ENCODE assay signal across 8 mouse cellular contexts in the genomic region with DNA sequence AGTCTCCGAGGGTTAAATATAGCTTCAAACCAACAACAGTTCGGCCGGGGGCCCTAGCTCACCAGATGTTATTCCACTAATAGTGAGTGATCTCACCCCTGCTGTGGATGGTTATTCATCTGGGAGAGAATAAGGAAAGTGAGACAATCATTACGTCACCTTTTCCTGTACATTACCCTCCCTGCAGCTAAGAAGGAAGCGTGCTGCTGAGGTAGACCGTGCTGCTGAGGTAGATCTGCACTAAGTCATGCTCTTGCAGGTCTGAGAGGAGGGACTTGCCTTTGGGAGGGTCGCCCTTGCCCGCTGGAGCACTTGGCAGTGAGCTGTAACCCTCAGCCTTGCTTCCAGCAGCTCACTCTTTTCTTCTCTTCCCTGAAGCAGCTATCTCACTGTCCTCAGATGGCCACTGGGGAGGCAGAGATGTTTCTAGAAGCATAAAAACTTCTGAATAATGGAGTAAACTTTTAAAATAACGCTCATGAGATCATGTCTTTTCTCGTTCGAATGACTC.
DNase-seq lines count a peak whose midpoint lies in the region; ATAC-seq and TF ChIP-seq lines count a peak whose summit lies in the region.

No protein-coding gene starts in this region.

- no peak for TF ChIP-seq POLR2A in brain, embryonic 14.5 days (IDR thresholded peaks at IDR 0.05; ENCODE audit: borderline replicate concordance, extremely low read depth, insufficient read depth, insufficient read length, poor library complexity, severe bottlenecking)
- TF ChIP-seq POLR2A in olfactory bulb, adult 2 months (IDR thresholded peaks at IDR 0.05; ENCODE audit: insufficient read depth, low read depth, low read length) = no peak

- TF ChIP-seq CTCF in brain, embryonic 14.5 days (IDR thresholded peaks at IDR 0.05; ENCODE audit: borderline replicate concordance, extremely low read depth, insufficient read depth, insufficient read length) = no peak
- TF ChIP-seq CTCF in olfactory bulb, adult 2 months (IDR thresholded peaks at IDR 0.05; ENCODE audit: insufficient read depth, low read depth, low read length) = no peak

- WGBS in hindbrain, embryonic 11.5 days = 76% methylated on average over 11 of the region's 11 CpGs
- WGBS in hindbrain, embryonic 10.5 days = 67% methylated on average over 11 of the region's 11 CpGs
- WGBS in intestine, embryonic 16.5 days = 46% methylated on average over 11 of the region's 11 CpGs
- WGBS in olfactory bulb, adult 2 months = 31% methylated on average over 11 of the region's 11 CpGs

- peak; percentile 4 for DNase-seq in hindbrain, embryonic 11.5 days (ENCODE audit: low spot score)
- DNase-seq in hindbrain, embryonic 10.5 days (ENCODE audit: low spot score) = no peak
- peak; percentile 52 for DNase-seq in brain, embryonic 14.5 days (ENCODE audit: low read depth)
- peak; percentile 17 for DNase-seq in gastrocnemius, postnatal 25 days
- no peak for DNase-seq in cerebellum, adult 9-10 months
- DNase-seq in cerebellum, postnatal 10 days = no peak

- H3K36me3 ChIP-seq in hindbrain, embryonic 11.5 days (ENCODE audit: control insufficient read depth, insufficient read depth, low read length) = no peaks in the 10 kb centered on the region
- no peaks in the 10 kb centered on the region for H3K36me3 ChIP-seq in hindbrain, embryonic 10.5 days
- no peaks in the 10 kb centered on the region for H3K36me3 ChIP-seq in intestine, embryonic 16.5 days (ENCODE audit: control insufficient read depth, insufficient read depth, low read length)

- no peaks in the 10 kb centered on the region for H3K9me3 ChIP-seq in hindbrain, embryonic 11.5 days (ENCODE audit: control insufficient read depth, low read length)
- H3K9me3 ChIP-seq in hindbrain, embryonic 10.5 days = no peaks in the 10 kb centered on the region
- no peaks in the 10 kb centered on the region for H3K9me3 ChIP-seq in intestine, embryonic 16.5 days (ENCODE audit: control insufficient read depth, low read length)

- no peak overlapping the region for H3K27ac ChIP-seq in hindbrain, embryonic 11.5 days (ENCODE audit: low read depth, low read length)
- no peak overlapping the region for H3K27ac ChIP-seq in hindbrain, embryonic 10.5 days
- H3K27ac ChIP-seq in intestine, embryonic 16.5 days (ENCODE audit: low read length) = peak overlapping the region; percentile 70
- H3K27ac ChIP-seq in olfactory bulb, adult 2 months (ENCODE audit: insufficient read depth, low read depth, low read length) = peak overlapping the region; percentile 92

- H3K27me3 ChIP-seq in hindbrain, embryonic 11.5 days (ENCODE audit: control insufficient read depth, insufficient read depth, low read length) = no peaks in the 10 kb centered on the region
- H3K27me3 ChIP-seq in hindbrain, embryonic 10.5 days (ENCODE audit: insufficient read depth, poor library complexity, severe bottlenecking) = no peaks in the 10 kb centered on the region
- no peaks in the 10 kb centered on the region for H3K27me3 ChIP-seq in intestine, embryonic 16.5 days (replicated peaks; ENCODE audit: control insufficient read depth, insufficient read depth, low read length)

- H3K4me3 ChIP-seq in hindbrain, embryonic 11.5 days (ENCODE audit: low read depth, low read length) = no peak overlapping the region
- no peak overlapping the region for H3K4me3 ChIP-seq in hindbrain, embryonic 10.5 days
- H3K4me3 ChIP-seq in intestine, embryonic 16.5 days (ENCODE audit: low read length) = no peak overlapping the region
- no peak overlapping the region for H3K4me3 ChIP-seq in olfactory bulb, adult 2 months (ENCODE audit: insufficient read depth, low read depth, low read length)

- ATAC-seq in hindbrain, embryonic 11.5 days (ENCODE audit: low FRiP score) = no peak
- peak; percentile 84 for ATAC-seq in intestine, embryonic 16.5 days

- H3K4me1 ChIP-seq in hindbrain, embryonic 11.5 days (replicated peaks; ENCODE audit: control insufficient read depth, insufficient read depth, low read length) = no peaks in the 10 kb centered on the region
- H3K4me1 ChIP-seq in hindbrain, embryonic 10.5 days (replicated peaks) = peaks cover 6% of the 10 kb centered on the region
- 0 out of 2 replicates have a peak, but pooled peaks cover 9% of the 10 kb centered on the region for H3K4me1 ChIP-seq in intestine, embryonic 16.5 days (ENCODE audit: control insufficient read depth, insufficient read depth, low read length)
- peaks cover 3% of the 10 kb centered on the region for H3K4me1 ChIP-seq in olfactory bulb, adult 2 months (ENCODE audit: control insufficient read depth, insufficient read depth, low read length)

- H3K4me2 ChIP-seq in hindbrain, embryonic 11.5 days (replicated peaks; ENCODE audit: low read depth, low read length) = no peak overlapping the region
- 0 out of 2 replicates have a peak overlapping the region, but pooled peaks have one; percentile 4 for H3K4me2 ChIP-seq in intestine, embryonic 16.5 days (ENCODE audit: low read depth, low read length)

- no peak overlapping the region for H3K9ac ChIP-seq in hindbrain, embryonic 11.5 days (ENCODE audit: low read depth, low read length)
- H3K9ac ChIP-seq in intestine, embryonic 16.5 days (ENCODE audit: low read depth, low read length) = 0 out of 2 replicates have a peak overlapping the region, but pooled peaks have one; percentile 28

Comparison
In these comparisons a context has a peak if more than half of its experiments do, and no peak if none do; other contexts are left out.
1. DNase-seq: peak in hindbrain, embryonic 11.5 days (single experiment), brain, embryonic 14.5 days (single experiment) and gastrocnemius, postnatal 25 days (single experiment); none in hindbrain, embryonic 10.5 days (single experiment), cerebellum, adult 9-10 months (single experiment) and cerebellum, postnatal 10 days (0 of 2).
2. H3K27ac ChIP-seq: peak in intestine, embryonic 16.5 days (single experiment) and olfactory bulb, adult 2 months (single experiment); none in hindbrain, embryonic 11.5 days (single experiment) and hindbrain, embryonic 10.5 days (single experiment).